Mouse (Mus musculus): ENCODE data around the gene Wnt2.

- TF ChIP-seq CTCF (IDR thresholded peaks at IDR 0.05; ENCODE audit: extremely low read depth, insufficient read depth, insufficient read length, insufficient replicate concordance) (no peak), POLR2A (IDR thresholded peaks at IDR 0.05; ENCODE audit: low read depth, low read length) (no peak)
Observed at GRCm38 (mm10) chr6:18044299-18044698, 13.9 kb upstream of the Wnt2 start.
